Mouse (Mus musculus) v-Abl transformed pro-B cells (cell line): ENCODE measurements around the gene Rasa2.
"Not testable (repeated sequence)": the region's sequence is repeated elsewhere in the genome, so short reads cannot be mapped to it uniquely, and the experiment has no call there.

Source experiments
- in situ Hi-C, 2 experiments: fragments of 400-800 bp; cut with MboI; formaldehyde crosslinking; loops; one replicate each; pipeline ENCODE4 v1.15.1; 2025; ENCODE audit not compliant: unreplicated experiment in 2 of 2

The Rasa2 gene

GRCm38 (mm10) chr9:96536093-96536492, 95.3 kb downstream of the Rasa2 start:
- in situ Hi-C loops = loop anchor here in 1 of 2 experiments (25.0 kb wide), 1 partner anchor 524 kb away; no protein-coding TSS in a partner anchor

- in situ Hi-C loops = loop anchor here in 1 of 2 experiments (25.0 kb wide), 1 partner anchor 523 kb away; no protein-coding TSS in a partner anchor
Measured at GRCm38 (mm10) chr9:96535431-96535830, 96.0 kb downstream of the Rasa2 start.

- in situ Hi-C loops = loop anchor here in 1 of 2 experiments (25.0 kb wide), 1 partner anchor 522 kb away; no protein-coding TSS in a partner anchor
Measured at GRCm38 (mm10) chr9:96534256-96534655, 97.2 kb downstream of the Rasa2 start.

- in situ Hi-C loops = loop anchor here in 1 of 2 experiments (25.0 kb wide), 1 partner anchor 521 kb away; no protein-coding TSS in a partner anchor
Measured at GRCm38 (mm10) chr9:96533476-96533875, 97.9 kb downstream of the Rasa2 start.

- in situ Hi-C loops = loop anchor here in 1 of 2 experiments (25.0 kb wide), 1 partner anchor 520 kb away; no protein-coding TSS in a partner anchor
Measured at GRCm38 (mm10) chr9:96532531-96532930, 98.9 kb downstream of the Rasa2 start.

- in situ Hi-C loops = loop anchor here in 1 of 2 experiments (25.0 kb wide), 1 partner anchor 518 kb away; no protein-coding TSS in a partner anchor
Measured at GRCm38 (mm10) chr9:96530674-96531081, 100.7 kb downstream of the Rasa2 start.

- in situ Hi-C loops = loop anchor here in 1 of 2 experiments (25.0 kb wide), 1 partner anchor 518 kb away; no protein-coding TSS in a partner anchor
Measured at GRCm38 (mm10) chr9:96529961-96530673, 101.3 kb downstream of the Rasa2 start.

GRCm38 (mm10) chr9:96526011-96526410, 105.4 kb downstream of the Rasa2 start:
- in situ Hi-C loops = loop anchor here in 1 of 2 experiments (25.0 kb wide), 1 partner anchor 514 kb away; no protein-coding TSS in a partner anchor

GRCm38 (mm10) chr9:96524972-96525506, 106.4 kb downstream of the Rasa2 start, which contains the start of gene Gm28729:
Gene Gm28729 (minus strand): TSS chr9:96525264.
- in situ Hi-C loops = loop anchor here in 1 of 2 experiments (25.0 kb wide), 1 partner anchor 513 kb away; no protein-coding TSS in a partner anchor

GRCm38 (mm10) chr9:96523148-96523547, 108.3 kb downstream of the Rasa2 start:
- in situ Hi-C loops = no loop called here

GRCm38 (mm10) chr9:96521574-96521973, 109.8 kb downstream of the Rasa2 start:
- in situ Hi-C loops = not testable (repeated sequence)

- in situ Hi-C loops = no loop called here
Measured at GRCm38 (mm10) chr9:96517429-96517828, 114.0 kb downstream of the Rasa2 start.

- in situ Hi-C loops = no loop called here
Measured at GRCm38 (mm10) chr9:96516806-96517205, 114.6 kb downstream of the Rasa2 start.

GRCm38 (mm10) chr9:96515737-96516136, 115.7 kb downstream of the Rasa2 start:
- in situ Hi-C loops = no loop called here

- in situ Hi-C loops = no loop called here
Measured at GRCm38 (mm10) chr9:96514278-96514677, 117.1 kb downstream of the Rasa2 start.

- in situ Hi-C loops = no loop called here
Measured at GRCm38 (mm10) chr9:96506011-96506498, 125.4 kb downstream of the Rasa2 start.

GRCm38 (mm10) chr9:96505156-96505555, 126.3 kb downstream of the Rasa2 start:
- in situ Hi-C loops = no loop called here

GRCm38 (mm10) chr9:96504116-96504895, 127.1 kb downstream of the Rasa2 start:
- in situ Hi-C loops = no loop called here

GRCm38 (mm10) chr9:96502856-96503610, 128.4 kb downstream of the Rasa2 start:
- in situ Hi-C loops = no loop called here

GRCm38 (mm10) chr9:96501217-96501616, 130.2 kb downstream of the Rasa2 start:
- in situ Hi-C loops = no loop called here
